8 mouse cellular contexts compared by ENCODE assay signal in genomic region chr6:38144161-38144998, GRCm38 (mm10). TPM values are rescaled to one million over a fixed set of nuclear protein-coding genes. Genes with fewer than 3 reads are reported as not detected.
DNase-seq lines count a peak whose midpoint lies in the region; ATAC-seq and TF ChIP-seq lines count a peak whose summit lies in the region.

No protein-coding gene starts in this region.

- H3K4me3 ChIP-seq in heart, embryonic 15.5 days, result no peak overlapping the region
- no peak overlapping the region for H3K4me3 ChIP-seq in limb, embryonic 14.5 days (replicated peaks; ENCODE audit: low read length)

- ATAC-seq in heart, embryonic 15.5 days (replicated peaks; ENCODE audit: insufficient number of reproducible peaks, insufficient read depth, low FRiP score, low read depth), result peak; percentile 40; the same call in 1 of the 2 replicates
- peak; percentile 85 for ATAC-seq in limb, embryonic 14.5 days (ENCODE audit: low FRiP score, low read depth)
- ATAC-seq in megakaryocyte-erythroid progenitor cell, adult 5-6 weeks (replicated peaks; ENCODE audit: low FRiP score, low TSS enrichment, poor library complexity, severe bottlenecking), result no peak

- H3K27me3 ChIP-seq in heart, embryonic 15.5 days, result no peaks in the 10 kb centered on the region
- no peaks in the 10 kb centered on the region for H3K27me3 ChIP-seq in limb, embryonic 14.5 days (ENCODE audit: control insufficient read depth, insufficient read depth, low read length)

- no peak for TF ChIP-seq POLR2A in limb, embryonic 14.5 days (IDR thresholded peaks at IDR 0.05; ENCODE audit: borderline replicate concordance, extremely low read depth, insufficient read depth, insufficient read length)

- no peak overlapping the region for H3K9ac ChIP-seq in heart, embryonic 15.5 days
- H3K9ac ChIP-seq in limb, embryonic 14.5 days (ENCODE audit: low read depth, low read length, severe bottlenecking), result no peak overlapping the region

- H3K4me1 ChIP-seq in heart, embryonic 15.5 days (replicated peaks), result peaks cover 7% of the 10 kb centered on the region
- H3K4me1 ChIP-seq in limb, embryonic 14.5 days (ENCODE audit: control insufficient read depth, insufficient read depth, low read length), result peaks cover 27% of the 10 kb centered on the region

- H3K9me3 ChIP-seq in heart, embryonic 15.5 days (replicated peaks), result no peaks in the 10 kb centered on the region
- no peaks in the 10 kb centered on the region for H3K9me3 ChIP-seq in limb, embryonic 14.5 days (ENCODE audit: control insufficient read depth, low read length)

- H3K36me3 ChIP-seq in heart, embryonic 15.5 days, result no peaks in the 10 kb centered on the region; the same call in 1 of the 2 replicates
- peaks cover 49% of the 10 kb centered on the region for H3K36me3 ChIP-seq in limb, embryonic 14.5 days (ENCODE audit: control insufficient read depth, insufficient read depth, low read length)

- no peak overlapping the region for H3K4me2 ChIP-seq in heart, embryonic 15.5 days
- 0 out of 2 replicates have a peak overlapping the region, but pooled peaks have one; percentile 13 for H3K4me2 ChIP-seq in limb, embryonic 14.5 days (replicated peaks; ENCODE audit: low read depth, low read length, severe bottlenecking)

- 45% methylated on average over 9 of the region's 9 CpGs for WGBS in heart, embryonic 15.5 days
- 35% methylated on average over 9 of the region's 9 CpGs for WGBS in limb, embryonic 14.5 days

- peak; percentile 99 for DNase-seq in 3T3-L1 (ENCODE audit: low read depth, low spot score)
- DNase-seq in adrenal gland, postnatal 14 days, result peak; percentile 73
- DNase-seq in limb, embryonic 14.5 days (ENCODE audit: low spot score), result peak; percentile 82
- peak; percentile 55 for DNase-seq in testis, postnatal 10 days (ENCODE audit: low spot score)
- no peak for DNase-seq in thymus, adult 18-20 months
- DNase-seq in retina, embryonic 14.5 days (ENCODE audit: low spot score), result no peak

- peak overlapping the region; percentile 56 for H3K27ac ChIP-seq in heart, embryonic 15.5 days
- H3K27ac ChIP-seq in limb, embryonic 14.5 days (replicated peaks; ENCODE audit: low read depth, low read length), result peak overlapping the region; percentile 87

RNA-seq across cellular contexts. Expression of gene Atp6v0a4, which starts 20.0 kb away (rescaled TPM):
- 4.1 TPM in 2 replicates for total RNA-seq in adrenal gland, postnatal 14 days (2021)
- 0.69 and 0.77 TPM in 2 replicates for polyA plus RNA-seq in heart, embryonic 15.5 days (2015; fragmentation: Nextera tagmentation; extraction: Ambion mirVana)
- 1.9 and 2.2 TPM in 2 replicates for polyA plus RNA-seq in limb, embryonic 14.5 days (2012; rRNA removed)
- 1.4 and 1.8 TPM in 2 replicates for polyA plus RNA-seq in limb, embryonic 14.5 days (2014; fragmentation: Nextera tagmentation; extraction: Ambion mirVana)
- total RNA-seq in megakaryocyte-erythroid progenitor cell, adult 5-6 weeks (2014; fragmentation: Nextera tagmentation), result 0.46 and 0.79 TPM in 2 replicates
- 2.5 TPM in 1 of 2 replicates, not detected in the other for total RNA-seq in megakaryocyte-erythroid progenitor cell, adult 5-6 weeks (2017)

RNA-seq across cellular contexts. Expression of gene Tmem213, which starts 35.3 kb away (rescaled TPM):
- not detected in 2 replicates for total RNA-seq in adrenal gland, postnatal 14 days (2021)
- polyA plus RNA-seq in heart, embryonic 15.5 days (2015; fragmentation: Nextera tagmentation; extraction: Ambion mirVana), result 1.3 and 2.0 TPM in 2 replicates
- 0.70 and 0.73 TPM in 2 replicates for polyA plus RNA-seq in limb, embryonic 14.5 days (2012; rRNA removed)
- polyA plus RNA-seq in limb, embryonic 14.5 days (2014; fragmentation: Nextera tagmentation; extraction: Ambion mirVana), result 0.80 and 1.1 TPM in 2 replicates
- not detected in 2 replicates for total RNA-seq in megakaryocyte-erythroid progenitor cell, adult 5-6 weeks (2014; fragmentation: Nextera tagmentation)
- total RNA-seq in megakaryocyte-erythroid progenitor cell, adult 5-6 weeks (2017), result not detected in 2 replicates

Comparison
In these comparisons a context has a peak if more than half of its experiments do, and no peak if none do; other contexts are left out.
1. DNase-seq: peak in 3T3-L1 (single experiment), adrenal gland, postnatal 14 days (single experiment), limb, embryonic 14.5 days (single experiment) and testis, postnatal 10 days (single experiment); none in thymus, adult 18-20 months (0 of 2) and retina, embryonic 14.5 days (single experiment).